Mouse (Mus musculus) forebrain, postnatal 0 days (tissue): Measurements from ENCODE around the gene Krt12. TPM values are rescaled to one million over a fixed set of nuclear protein-coding genes. Genes with fewer than 3 reads are reported as not detected.
A peak's percentile ranks its signal among the peaks of the same experiment; 100 is the strongest.

ENCODE experiments used
- ATAC-seq: fragments of 200-750 bp; cut with Nextera tagmentation; 2 replicates; pipeline ENCODE4 v1.8.0; 2017; ENCODE audit warnings: mild to moderate bottlenecking, moderate library complexity
- DNase-seq: peaks from one replicate; pipeline ENCODE4 v3.0.0-alpha.2; 2015
- H3K27ac ChIP-seq: fragments of 300-500 bp; sonication (generic); 2 replicates; pipeline ENCODE4 v1.5.1; 2014; ENCODE audit warnings: low read depth, mild to moderate bottlenecking, antibody characterized with exemption, low read length, moderate library complexity, mixed read lengths
- H3K27me3 ChIP-seq: fragments of 300-500 bp; sonication (generic); 2 replicates; pipeline ENCODE4 v1.6.1; 2014; ENCODE audit warnings: mild to moderate bottlenecking, low read length, mixed read lengths; ENCODE audit not compliant: insufficient read depth
- H3K36me3 ChIP-seq: fragments of 300-500 bp; sonication (generic); 2 replicates; pipeline ENCODE4 v1.6.1; 2014; ENCODE audit warnings: mild to moderate bottlenecking, moderate library complexity; ENCODE audit not compliant: insufficient read depth
- H3K4me1 ChIP-seq: fragments of 300-500 bp; sonication (generic); 2 replicates; pipeline ENCODE4 v1.6.1; 2014; ENCODE audit warnings: antibody characterized with exemption; ENCODE audit not compliant: insufficient read depth
- H3K4me2 ChIP-seq: fragments of 300-500 bp; sonication (generic); 2 replicates; pipeline ENCODE4 v1.6.1; 2014; ENCODE audit warnings: low read depth, mild to moderate bottlenecking, moderate library complexity
- H3K4me3 ChIP-seq: fragments of 300-500 bp; sonication (generic); 2 replicates; pipeline ENCODE4 v1.5.1; 2014; ENCODE audit warnings: low read depth, low read length, mixed read lengths
- H3K9ac ChIP-seq: fragments of 300-500 bp; sonication (generic); 2 replicates; pipeline ENCODE4 v1.6.1; 2014; ENCODE audit warnings: mild to moderate bottlenecking
- H3K9me3 ChIP-seq: fragments of 300-500 bp; sonication (generic); 2 replicates; pipeline ENCODE4 v1.6.1; 2016; ENCODE audit warnings: low read length
- CTCF ChIP-seq: sonication (generic); IDR thresholded peaks from 2 replicates; pipeline ENCODE4 v1.5.1; 2016; ENCODE audit warnings: antibody characterized with exemption, control low read depth, low read depth
- WGBS: fragments of 180-500 bp; shearing (Covaris S2); extraction: QIAGEN DNeasy Blood & Tissue Kit; methylation state at CpG from one replicate; pipeline ENCODE4 v1.1.7; 2014; 5-methylcytosine and 5-hydroxymethylcytosine counted together
- polyA plus RNA-seq: library from polyadenylated mRNA; unstranded; fragments of >200 nt; fragmentation: Nextera tagmentation; extraction: Ambion mirVana; gene quantifications from 2 replicates; pipeline ENCODE4 v1.2.1, GENCODE M21; 2015
- total RNA-seq: library from RNA; depleted of rRNA; stranded (reverse); fragments of >200 nt; gene quantifications from 2 replicates; pipeline ENCODE4 v1.2.3, GENCODE M21; 2014

The Krt12 gene
- total and polyA plus RNA-seq, 2 experiments from 2014 or later: 0.14 to 1.3 TPM

GRCm38 (mm10) chr11:99390866-99391265, 31.2 kb downstream of the Krt12 start:
- no peak overlapping the region for H3K4me2 ChIP-seq
- WGBS: 66% methylated on average over 7 of the region's 7 CpGs
- H3K4me3 ChIP-seq: no peak overlapping the region
- H3K27ac ChIP-seq: no peak overlapping the region
- DNase-seq: no peak
- no peak for ATAC-seq
- H3K9ac ChIP-seq: no peak overlapping the region
- no peaks in the 10 kb centered on the region for H3K4me1 ChIP-seq
- no peaks in the 10 kb centered on the region for H3K36me3 ChIP-seq
- no peaks in the 10 kb centered on the region for H3K9me3 ChIP-seq
- H3K27me3 ChIP-seq: no peaks in the 10 kb centered on the region
- TF ChIP-seq CTCF: no peak

DNA sequence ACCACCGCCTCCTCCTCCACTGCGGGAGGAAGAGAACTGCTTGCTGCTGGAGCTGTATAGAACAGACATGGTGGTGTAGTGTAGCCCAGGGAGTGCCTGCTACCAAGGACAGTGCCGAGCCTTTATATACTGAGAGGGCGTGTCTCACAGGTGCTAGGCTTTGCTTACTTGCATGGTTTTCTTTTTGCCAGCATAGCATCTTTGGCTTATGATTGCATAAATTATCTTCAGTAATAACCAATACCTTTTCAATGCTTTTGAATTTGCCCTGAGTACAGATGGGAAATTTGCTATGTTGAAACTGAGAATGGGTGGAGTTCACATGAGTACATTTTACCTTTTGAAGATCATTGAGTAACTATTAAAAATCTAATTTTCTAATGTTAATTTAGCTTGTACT, 32.8 kb downstream of the Krt12 start, which contains the start of gene Krt10:
Gene Krt10 (minus strand): TSS at position 101 of the 400 bp plus-strand sequence.
- ATAC-seq: no peak

GRCm38 (mm10) chr11:99388661-99389060, 33.4 kb downstream of the Krt12 start:
- Histone ChIP-seq H3K36me3 (no peaks in the 10 kb centered on the region), H3K27ac (no peak overlapping the region), H3K9me3 (no peaks in the 10 kb centered on the region), H3K9ac (no peak overlapping the region), H3K4me1 (no peaks in the 10 kb centered on the region), H3K4me2 (no peak overlapping the region), H3K27me3 (no peaks in the 10 kb centered on the region), H3K4me3 (no peak overlapping the region)
- DNase-seq (no peak), ATAC-seq (no peak)
- TF ChIP-seq CTCF: no peak
- WGBS: 93% methylated on average over 18 of the region's 18 CpGs

More for the DNA sequence above, 32.8 kb downstream of the Krt12 start, which contains the start of gene Krt10:
- Histone ChIP-seq H3K36me3 (no peaks in the 10 kb centered on the region), H3K4me3 (no peak within 1 kb of the TSS), H3K27me3 (no peaks in the 10 kb centered on the region), H3K4me2 (no peak within 1 kb of the TSS), H3K9me3 (no peaks in the 10 kb centered on the region), H3K27ac (no peak within 1 kb of the TSS), H3K9ac (no peak within 1 kb of the TSS), H3K4me1 (no peaks in the 10 kb centered on the region)
- no peak for DNase-seq
- WGBS: 84% methylated on average over 4 of the region's 4 CpGs
- no peak for TF ChIP-seq CTCF

DNA sequence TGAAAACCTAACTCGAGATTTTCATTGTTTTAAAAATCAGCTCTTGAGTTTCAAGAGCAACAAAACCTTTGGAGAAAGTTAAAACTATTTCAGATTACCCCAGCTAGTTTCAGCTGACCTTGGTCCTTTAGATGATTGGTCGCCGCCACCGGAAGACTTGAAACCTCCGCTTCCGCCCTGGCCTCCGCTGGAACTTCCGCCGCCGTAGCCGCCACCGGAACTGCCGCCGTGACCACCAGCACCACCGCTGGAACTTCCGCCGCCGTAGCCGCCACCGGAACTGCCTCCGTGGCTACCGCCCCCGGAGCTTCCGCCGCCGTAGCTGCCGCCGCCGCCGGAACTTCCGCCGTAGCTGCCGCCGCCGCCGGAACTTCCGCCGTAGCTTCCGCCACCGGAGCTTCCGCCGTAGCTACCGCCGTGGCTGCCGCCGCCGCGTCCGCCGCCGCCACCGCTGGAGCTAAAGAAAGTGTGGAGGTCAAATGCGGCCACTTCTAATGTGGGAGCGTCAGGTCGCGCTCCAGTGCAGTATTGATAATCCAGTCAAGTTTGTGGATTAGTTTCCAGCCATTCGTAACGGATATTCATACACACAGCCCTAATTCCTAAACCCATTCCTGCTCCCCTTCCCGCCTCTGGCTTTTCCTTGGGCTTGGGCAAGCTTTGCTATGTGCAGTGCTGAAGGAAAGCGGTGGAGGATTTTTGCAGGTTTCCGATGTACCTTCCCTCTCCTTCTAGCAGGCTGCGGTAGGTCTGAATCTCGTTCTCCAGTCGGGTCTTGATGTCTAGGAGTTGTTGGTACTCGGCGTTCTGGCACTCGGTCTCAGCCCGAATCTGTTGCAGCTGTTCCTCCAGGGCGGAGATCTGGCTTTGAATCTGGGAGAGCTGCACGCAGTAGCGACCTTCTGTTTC, 36.0 kb downstream of the Krt12 start:
- peak overlapping the region; percentile 59 for H3K4me3 ChIP-seq
- ATAC-seq (peak; percentile 93), DNase-seq (peak; percentile 89)
- WGBS: under 1% methylated on average over 71 of the region's 71 CpGs
- no peaks in the 10 kb centered on the region for H3K4me1 ChIP-seq
- no peaks in the 10 kb centered on the region for H3K27me3 ChIP-seq
- H3K9ac ChIP-seq: peak overlapping the region; percentile 71
- H3K4me2 ChIP-seq: peak overlapping the region; percentile 63
- peak overlapping the region; percentile 96 for H3K27ac ChIP-seq
- H3K9me3 ChIP-seq: no peaks in the 10 kb centered on the region
- no peaks in the 10 kb centered on the region for H3K36me3 ChIP-seq
- TF ChIP-seq CTCF: no peak

GRCm38 (mm10) chr11:99379568-99379967, 42.5 kb downstream of the Krt12 start:
- Histone ChIP-seq H3K4me1 (no peaks in the 10 kb centered on the region), H3K36me3 (no peaks in the 10 kb centered on the region), H3K4me2 (no peak overlapping the region), H3K9me3 (no peaks in the 10 kb centered on the region), H3K27me3 (no peaks in the 10 kb centered on the region), H3K27ac (no peak overlapping the region), H3K4me3 (no peak overlapping the region), H3K9ac (no peak overlapping the region)
- TF ChIP-seq CTCF: peak; percentile 86
- DNase-seq: peak; percentile 77
- WGBS: 12% methylated on average over 5 of the region's 5 CpGs
- ATAC-seq: no peak

- no peaks in the 10 kb centered on the region for H3K36me3 ChIP-seq
- no peak within 1 kb of the TSS for H3K4me3 ChIP-seq
- H3K9ac ChIP-seq: no peak within 1 kb of the TSS
- WGBS: 82% methylated on average over 13 of the region's 13 CpGs
- no peaks in the 10 kb centered on the region for H3K27me3 ChIP-seq
- DNase-seq (no peak), ATAC-seq (no peak)
- no peaks in the 10 kb centered on the region for H3K4me1 ChIP-seq
- no peak within 1 kb of the TSS for H3K27ac ChIP-seq
- no peak within 1 kb of the TSS for H3K4me2 ChIP-seq
- no peak for TF ChIP-seq CTCF
- H3K9me3 ChIP-seq: no peaks in the 10 kb centered on the region
Measured at GRCm38 (mm10) chr11:99374803-99375202, 47.3 kb downstream of the Krt12 start, which contains the start of gene Krt28. Gene Krt28 (minus strand): TSS chr11:99374903.

DNA sequence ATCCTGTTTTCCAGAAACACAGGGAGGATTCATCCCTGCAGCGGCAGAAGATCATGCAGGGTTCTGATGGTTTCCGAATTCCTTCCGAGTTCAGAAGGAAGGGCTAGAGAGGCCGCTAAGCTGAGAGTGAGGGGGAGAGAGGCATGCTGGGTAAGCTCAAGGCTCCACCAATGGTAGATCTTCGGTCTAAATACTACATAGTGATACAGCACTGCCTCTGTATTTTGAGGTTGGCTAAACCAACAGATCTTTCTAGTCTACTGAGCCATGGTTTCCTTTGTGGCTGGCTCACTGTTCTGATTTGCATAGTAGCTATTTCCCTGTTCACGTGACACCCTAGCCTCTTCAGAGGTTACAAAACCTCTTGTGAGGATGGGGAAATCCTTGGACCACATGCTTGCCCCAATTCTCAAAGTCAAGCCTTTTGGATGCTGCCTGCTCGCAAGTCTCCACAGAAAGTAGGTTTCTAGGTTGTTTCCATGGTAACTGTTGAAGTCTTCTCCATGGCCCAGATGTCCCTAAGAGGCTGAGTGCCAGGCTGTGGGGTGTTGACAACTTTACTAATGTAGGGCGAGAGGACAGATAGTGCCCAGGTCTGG, 52.1 kb downstream of the Krt12 start:
- 70% methylated on average over 8 of the region's 8 CpGs for WGBS
- H3K4me2 ChIP-seq: no peak overlapping the region
- H3K4me1 ChIP-seq: no peaks in the 10 kb centered on the region
- H3K27ac ChIP-seq: peak overlapping the region; percentile 54
- no peak overlapping the region for H3K4me3 ChIP-seq
- no peaks in the 10 kb centered on the region for H3K9me3 ChIP-seq
- no peak for TF ChIP-seq CTCF
- H3K36me3 ChIP-seq: no peaks in the 10 kb centered on the region
- ATAC-seq (peak; percentile 81), DNase-seq (peak; percentile 69)
- H3K9ac ChIP-seq: no peak overlapping the region
- H3K27me3 ChIP-seq: no peaks in the 10 kb centered on the region
